Mouse (Mus musculus) activated CD4-positive, CD25-positive, alpha-beta regulatory T cell, adult 4 months (primary cell): ENCODE data around the gene Kcnk15. TPM values are rescaled to one million over a fixed set of nuclear protein-coding genes. Genes with fewer than 3 reads are reported as not detected.
A peak's percentile ranks its signal among the peaks of the same experiment; 100 is the strongest.

Experiments used
- ATAC-seq: one replicate; pipeline ENCODE4 v1.8.0; 2017
- polyA plus RNA-seq, 2 experiments: library from polyadenylated mRNA; unstranded; fragments of 100-300 nt; shearing (Covaris generic); gene quantifications; one replicate each; pipeline ENCODE4 v1.2.1; 2017

Gene Kcnk15
- polyA plus RNA-seq: not detected

DNA sequence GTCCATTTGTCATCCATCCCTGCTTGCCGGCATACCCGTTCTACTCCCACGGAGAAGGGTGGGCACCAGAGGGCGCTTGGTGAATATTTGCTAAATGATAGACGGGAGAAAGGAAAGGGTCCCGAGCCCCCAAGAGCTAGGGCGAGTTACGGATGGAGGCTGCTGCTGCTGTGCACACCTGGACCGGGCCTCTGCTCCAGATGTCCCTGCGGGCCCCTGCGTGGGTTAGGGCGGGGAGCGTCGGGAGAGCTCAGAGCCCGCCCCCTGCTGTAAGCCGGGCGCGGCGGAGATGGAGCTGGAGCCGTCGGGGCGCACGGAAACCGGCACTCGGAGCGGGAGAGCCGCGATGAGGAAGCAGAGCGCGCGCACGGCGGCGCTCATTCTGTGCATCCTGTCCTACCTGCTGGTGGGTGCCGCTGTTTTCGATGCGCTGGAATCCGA lies at the start of gene Kcnk15:
TSS of gene Kcnk15 (plus strand) at position 191 of the 441 bp plus-strand sequence.
- no peak for ATAC-seq

DNA sequence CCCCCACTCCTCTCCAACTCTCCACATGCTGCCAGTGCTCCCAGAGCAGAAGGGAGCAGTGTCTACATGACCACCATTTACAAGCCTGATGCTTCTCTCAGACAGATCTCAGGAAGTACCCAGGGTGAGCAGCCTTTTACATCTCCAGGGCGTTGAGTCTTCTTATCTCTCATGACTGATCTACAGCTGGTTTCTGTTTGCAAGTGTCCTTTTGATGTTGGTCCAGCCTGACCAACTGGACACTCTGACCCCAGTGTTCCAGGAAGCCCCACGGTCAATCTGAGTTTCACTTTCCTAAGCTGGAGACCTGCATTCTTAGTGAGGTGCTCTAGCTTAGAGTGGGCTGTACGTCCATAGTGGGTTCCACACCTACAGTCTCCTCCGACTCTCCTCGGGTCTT lies 49.6 kb upstream of the Kcnk15 start:
- ATAC-seq: no peak

DNA sequence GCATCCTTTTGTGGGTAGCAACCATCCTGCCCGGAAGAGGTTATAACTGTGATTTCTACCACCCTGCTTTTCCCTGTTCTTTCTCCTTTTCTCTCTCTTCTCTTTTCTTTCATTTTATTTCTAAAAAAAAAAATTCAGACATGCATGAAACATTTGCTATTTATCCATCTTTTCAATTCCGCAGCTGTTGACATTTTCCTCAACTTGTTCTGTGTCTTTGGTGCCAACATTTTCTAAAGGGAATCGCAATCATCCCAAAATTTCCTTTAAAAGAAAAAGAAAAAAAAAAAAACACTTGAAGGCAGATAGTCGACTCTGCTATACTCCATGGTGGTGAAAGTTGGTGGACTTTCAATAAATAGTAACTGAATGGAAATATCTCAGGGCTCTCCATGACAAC lies 44.3 kb upstream of the Kcnk15 start:
- ATAC-seq: no peak

DNA sequence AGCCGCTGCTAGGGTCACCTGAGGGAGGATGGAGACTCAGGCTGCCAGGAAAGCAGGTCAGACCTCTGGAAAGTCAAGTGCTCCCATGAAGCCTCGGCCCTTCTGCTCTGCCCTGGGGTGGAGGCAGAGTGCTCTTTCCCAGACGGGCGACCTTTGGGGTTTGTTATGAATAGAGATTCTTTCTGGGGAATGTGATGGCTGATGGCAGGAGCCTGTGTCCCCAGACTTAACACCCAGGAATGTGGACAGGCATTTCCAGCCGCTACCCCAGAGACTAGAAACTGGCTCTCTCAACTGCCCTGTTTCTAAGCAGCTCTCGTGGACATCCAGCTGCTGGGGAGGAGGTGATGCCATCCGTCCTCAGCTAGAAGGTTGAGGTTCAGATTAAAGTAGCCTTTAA lies 43.7 kb upstream of the Kcnk15 start:
- ATAC-seq: no peak

DNA sequence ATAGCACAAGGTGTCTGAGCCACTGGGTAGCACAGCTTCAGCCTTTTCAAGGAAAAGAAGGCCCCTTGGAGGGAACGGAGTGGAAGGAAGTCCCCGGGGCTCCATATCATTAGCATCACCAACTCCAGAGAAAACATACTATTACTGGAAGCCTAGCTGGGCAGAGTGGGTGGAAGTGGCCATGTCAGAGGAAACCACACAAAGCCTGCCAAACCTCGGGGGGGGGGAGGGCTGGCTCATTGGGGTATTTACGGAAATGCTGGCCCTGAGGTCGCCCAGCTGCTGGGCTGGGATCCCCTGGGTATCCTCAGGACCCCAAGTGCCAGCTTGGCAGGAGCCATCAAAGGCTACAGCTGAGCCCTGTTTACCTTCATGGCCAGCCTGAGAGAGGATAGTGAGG lies 40.4 kb upstream of the Kcnk15 start:
- ATAC-seq: no peak

DNA sequence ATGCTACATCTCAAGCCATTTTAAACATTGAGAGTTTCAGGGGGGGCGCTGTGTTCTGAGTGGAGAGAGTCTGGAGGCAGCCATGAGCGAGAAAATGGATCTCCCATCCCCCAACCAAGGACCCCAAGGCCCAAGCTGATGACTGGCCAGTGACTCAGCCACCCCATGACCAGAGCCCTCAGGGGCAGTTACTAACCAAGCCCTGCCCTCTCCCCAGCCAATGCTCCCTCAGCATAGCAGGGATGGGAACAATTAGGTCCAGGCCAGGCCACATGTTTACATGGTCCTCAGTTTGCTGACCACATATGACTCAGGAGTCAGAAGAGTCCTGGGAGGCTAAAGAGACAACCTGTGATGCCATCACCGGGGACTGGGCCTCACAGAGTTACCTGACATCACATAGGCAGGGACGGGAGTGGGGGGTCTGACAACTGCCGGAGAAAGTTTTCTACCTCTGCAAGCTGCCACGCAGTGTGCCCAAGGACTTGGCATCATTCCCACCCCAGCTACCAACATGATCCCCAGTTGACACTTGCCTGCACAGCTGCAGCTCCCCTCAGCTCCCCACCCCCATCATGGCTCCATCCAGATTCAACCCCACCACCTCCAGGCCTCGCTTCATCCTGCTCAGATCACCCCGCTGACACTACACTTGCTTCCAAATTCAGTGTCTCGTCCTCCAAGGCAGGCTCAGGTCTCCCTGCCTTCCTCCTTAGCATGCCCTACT lies 38.5 kb upstream of the Kcnk15 start:
- no peak for ATAC-seq

DNA sequence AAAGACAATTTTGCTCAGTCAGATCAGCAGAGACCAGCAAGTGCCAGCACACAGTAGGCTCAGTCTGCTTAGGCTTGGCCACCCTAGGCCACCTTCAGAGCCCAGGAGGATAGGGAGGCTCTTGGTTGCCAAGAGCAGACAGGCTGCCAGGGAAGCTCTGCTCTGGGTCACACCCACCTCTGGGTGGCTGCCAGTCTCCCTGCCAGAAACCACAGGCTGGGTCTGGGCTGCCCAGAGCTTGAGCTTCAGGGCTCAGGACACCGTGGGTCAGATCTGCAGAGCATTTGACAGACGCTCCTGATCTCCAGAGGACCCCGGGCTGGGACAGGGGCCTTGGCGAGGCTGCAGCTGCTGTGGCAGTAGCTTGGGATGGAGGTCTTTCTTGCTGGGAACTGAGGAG lies 32.8 kb upstream of the Kcnk15 start, which contains the start of gene Ccn5:
TSS of gene Ccn5 (plus strand) at position 255 of the 400 bp plus-strand sequence.
- ATAC-seq: no peak

DNA sequence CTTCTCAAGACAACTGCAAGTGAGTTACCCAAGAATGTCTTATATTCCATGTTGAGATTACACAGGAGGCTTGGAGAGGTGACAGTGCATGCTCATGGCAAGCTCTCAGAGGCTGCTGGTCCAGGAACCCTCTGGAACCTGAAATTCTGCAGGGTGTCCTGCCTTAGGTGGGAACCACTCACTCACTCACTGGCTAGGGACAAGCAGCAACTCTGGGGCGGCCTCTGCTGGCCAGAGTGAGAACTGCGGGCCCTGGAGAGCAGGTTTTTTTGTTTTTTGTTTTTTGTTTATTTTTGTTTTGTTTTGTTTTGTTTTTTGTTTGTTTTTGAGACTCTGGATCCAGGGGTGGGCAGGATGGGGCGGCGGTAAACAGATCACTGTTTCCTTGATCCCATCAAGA lies 30.2 kb upstream of the Kcnk15 start:
- no peak for ATAC-seq

DNA sequence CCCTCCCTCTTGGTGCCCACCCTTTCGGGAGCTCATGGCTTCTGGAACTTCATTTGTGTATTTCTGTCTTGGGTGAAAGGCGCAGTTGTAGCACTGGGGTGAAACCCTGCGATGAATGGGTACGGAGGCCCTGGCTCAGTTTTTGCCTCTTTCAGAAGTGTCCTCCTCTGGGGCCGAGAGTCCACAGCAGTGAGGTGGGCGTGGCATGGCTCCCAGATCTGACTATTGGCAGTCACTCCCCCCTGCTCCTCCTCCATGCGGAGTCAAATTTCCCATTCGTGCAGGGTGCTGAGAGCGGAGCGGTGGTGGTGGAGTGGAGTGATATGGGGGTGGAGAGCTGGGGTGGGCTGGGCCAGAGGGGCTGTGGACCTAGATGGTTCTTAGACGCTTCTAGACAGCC lies 29.7 kb upstream of the Kcnk15 start:
- no peak for ATAC-seq

DNA sequence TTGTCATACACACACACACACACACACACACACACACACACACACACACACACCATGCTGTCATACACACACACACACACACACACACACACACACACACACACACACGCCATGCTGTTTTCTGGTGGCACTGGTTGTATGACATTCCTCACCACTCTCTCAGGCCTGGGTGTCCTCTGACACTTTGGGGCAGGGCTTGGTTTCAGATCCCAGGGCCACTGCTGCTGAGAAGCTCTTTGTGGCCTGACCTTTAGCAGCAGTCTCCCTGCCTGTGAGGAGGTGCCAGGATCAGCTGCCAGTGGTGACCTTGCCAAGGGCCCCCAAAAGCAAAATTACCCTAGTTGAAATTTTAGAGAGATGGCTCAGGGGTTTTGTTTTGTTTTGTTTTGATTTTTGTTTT lies 27.6 kb upstream of the Kcnk15 start:
- no peak for ATAC-seq

DNA sequence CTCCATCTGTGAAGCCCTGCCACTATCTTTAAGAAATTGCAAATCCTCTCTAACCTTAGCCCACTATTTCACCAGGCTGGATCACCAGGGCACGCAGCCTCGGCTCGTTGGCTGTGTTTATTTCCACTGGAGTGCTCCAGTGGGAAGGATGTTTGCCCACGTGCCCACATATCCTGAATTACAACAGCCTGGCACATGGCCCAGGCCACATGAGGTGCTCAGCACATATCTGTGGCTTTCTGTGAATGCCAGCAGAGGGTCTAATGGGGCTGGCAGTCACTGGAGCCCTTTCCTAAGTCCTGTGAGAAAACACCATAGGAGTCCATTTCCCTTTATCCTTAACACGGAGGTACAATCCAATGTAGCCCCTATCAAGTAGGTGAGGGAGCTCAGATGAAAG lies 27.0 kb upstream of the Kcnk15 start:
- no peak for ATAC-seq

DNA sequence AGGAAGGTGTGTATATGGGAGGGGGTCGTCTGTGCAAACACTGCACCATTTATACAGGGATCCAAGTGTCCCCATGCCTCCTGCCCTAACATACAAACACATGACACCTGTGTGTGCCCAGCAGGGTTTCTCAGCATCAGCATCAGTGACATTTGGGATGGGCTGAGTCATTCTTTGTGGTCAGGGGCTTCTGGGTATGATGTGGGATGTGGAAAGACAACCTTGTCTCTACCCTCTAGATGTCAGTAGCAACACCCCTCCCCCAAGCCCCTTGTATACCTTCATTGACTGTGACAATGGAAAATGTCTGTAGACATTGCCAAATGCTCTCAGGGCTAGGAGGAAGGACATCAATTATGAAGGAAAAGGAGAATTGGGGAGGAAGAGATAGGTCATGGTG lies 22.3 kb upstream of the Kcnk15 start:
- ATAC-seq: no peak

DNA sequence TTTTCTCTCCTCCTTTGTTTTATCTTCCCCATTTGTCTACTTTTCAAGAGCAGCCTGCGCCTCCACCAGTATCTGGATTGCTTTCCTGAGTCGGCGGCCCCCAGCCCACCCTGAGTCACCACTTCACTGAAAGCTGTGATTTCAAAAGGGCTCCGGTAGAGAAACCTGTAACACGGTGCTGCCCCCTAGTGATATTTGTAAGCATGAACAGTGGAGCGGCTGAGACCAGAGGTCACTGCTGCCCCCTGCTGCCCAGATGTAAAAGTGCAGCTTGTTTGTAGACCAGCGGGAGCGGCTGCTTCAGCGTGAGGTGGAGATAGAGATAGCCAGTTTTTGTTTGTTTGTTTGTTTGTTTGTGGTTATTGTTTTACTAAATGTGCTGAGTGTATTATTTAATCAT lies 15.4 kb upstream of the Kcnk15 start:
- peak; percentile 66 for ATAC-seq

DNA sequence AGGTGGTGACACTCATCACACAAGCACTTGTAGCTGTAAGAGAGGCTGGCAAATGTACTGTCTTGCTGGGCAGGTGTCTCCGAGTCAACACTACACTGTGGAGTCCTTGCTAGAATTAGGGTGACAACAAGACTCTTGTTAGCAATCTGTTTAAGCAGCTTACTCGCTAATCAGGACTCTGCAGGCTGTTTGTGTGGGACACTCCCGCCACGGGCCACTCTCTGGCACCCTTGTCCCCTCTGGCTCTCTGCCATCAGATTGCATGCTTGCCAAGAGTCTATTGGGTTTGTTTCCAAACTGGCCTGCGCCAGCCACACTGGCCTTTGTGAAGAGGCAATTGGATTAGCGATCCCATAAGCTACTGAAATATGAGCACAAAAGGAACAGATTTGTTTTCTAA lies 13.9 kb upstream of the Kcnk15 start:
- ATAC-seq: no peak

DNA sequence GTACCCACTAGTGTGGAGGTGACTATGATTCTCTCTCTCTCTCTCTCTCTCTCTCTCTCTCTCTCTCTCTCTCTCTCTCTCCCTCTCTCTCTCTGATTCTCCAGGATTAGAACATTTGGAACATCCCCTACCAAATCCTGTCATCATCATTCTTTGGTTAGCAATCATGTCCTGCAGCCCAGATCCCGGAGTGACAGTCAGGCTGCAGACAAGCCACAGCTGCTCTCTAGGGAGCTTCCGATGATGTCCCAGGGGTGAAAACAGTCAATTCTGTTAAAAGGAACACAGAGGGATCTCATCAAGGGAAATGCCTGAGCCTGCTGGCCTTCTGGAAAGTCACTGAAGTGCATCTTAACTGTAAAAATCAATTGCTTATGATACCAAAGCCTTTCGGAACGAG lies 11.4 kb upstream of the Kcnk15 start:
- ATAC-seq: no peak

DNA sequence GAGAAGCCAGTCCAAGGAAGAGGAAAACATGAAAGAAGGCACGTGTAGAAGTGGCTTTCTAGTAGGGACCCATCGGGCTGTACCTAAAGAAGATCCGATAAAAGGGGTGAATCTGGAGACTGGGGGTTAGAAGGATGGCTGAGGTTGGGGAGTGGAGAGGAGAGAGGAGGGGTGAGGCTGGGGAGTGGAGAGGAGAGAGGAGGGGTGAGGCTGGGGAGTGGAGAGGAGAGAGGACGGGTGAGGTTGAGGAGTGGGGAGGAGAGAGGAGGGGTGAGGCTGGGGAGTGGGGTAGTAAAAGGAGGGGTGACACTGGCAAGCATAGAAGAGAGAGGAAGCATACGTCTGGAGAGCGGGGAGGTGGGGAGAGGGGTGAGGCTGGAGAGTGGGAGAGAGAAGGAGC lies 3.8 kb downstream of the Kcnk15 start:
- ATAC-seq: no peak

DNA sequence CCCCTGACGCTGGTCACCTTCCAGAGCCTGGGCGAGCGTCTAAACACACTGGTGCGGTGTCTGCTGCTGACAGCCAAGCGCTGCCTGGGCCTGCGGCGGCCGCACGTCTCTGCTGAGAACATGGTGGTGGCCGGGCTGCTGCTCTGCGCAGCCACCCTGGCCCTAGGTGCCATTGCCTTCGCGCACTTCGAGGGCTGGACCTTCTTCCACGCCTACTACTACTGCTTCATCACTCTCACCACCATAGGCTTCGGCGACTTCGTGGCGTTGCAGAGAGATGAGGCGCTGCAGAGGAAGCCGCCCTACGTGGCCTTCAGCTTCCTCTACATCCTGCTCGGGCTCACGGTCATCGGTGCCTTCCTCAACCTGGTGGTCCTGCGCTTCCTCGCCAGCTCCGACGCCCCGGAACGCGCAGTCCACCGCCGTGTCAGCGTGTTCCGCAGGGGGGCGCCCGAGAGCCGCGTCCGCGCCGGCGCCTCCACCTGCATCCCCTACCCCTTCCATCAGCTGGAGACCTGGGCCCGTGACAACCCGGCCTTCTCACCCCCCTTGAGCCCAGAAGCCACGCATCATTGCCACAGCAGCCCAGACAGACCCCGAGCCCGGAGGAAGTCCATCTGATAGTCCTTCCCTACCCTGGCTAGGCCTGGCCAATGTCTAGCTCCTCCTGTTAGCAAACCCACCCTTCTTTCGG lies 5.0 kb downstream of the Kcnk15 start:
- ATAC-seq: no peak

DNA sequence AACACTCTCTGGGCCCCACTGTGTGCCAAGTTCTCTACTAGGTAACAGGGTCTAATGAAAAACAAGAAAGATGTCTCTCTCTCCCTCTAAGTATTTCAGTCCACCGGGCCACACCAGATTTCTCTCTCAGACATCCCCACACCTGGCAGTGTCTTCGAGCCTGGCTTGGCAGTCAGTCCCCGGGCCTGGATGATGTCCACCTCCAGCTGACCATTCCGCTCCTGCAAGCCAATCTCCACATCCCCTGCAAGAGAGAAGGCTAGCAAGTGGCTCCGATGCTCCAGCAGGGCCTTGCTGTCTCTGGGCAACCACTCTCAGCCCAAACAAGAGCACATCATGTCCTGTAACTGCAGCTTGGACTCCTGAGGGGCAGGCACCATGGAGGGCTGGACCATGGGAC lies 11.9 kb downstream of the Kcnk15 start:
- ATAC-seq: no peak

DNA sequence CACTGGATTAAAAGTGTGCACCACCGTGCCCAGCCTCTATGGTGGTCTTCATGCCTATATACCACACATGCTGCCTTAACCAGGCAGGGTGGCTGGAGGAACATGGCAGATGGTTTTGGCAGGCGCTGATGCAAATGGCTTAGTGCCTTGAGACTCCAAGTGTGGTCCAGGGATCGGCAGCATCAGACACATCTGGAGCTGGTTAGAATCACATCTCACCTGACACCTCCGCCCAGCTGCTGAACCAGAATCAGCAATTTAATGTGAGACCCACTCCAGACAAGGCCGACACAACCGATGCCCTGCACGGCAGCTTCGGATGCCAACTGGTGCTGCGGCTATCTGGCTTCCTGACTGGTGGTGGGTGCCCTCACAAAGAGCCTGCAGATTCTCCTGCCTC lies 12.6 kb downstream of the Kcnk15 start:
- no peak for ATAC-seq

DNA sequence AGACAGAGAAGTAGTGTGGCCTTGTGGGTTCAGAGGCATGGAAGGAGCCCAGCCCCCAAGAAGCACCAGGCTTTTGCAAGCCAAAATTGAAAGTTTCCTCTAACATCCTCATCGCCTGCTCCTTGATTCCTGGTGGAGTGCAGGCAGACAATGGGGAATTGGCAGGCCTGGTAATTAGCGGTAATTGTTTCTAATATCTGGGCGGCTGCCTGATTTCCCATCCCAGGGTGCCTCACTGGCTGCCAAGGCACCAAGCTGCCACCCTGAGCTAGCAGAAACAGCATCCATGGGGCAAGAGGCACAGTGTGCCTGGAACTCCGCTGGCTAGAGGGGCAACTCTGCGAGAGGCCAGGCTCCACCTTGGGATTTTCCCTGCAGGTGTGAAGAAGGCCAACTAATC lies 16.3 kb downstream of the Kcnk15 start:
- no peak for ATAC-seq

DNA sequence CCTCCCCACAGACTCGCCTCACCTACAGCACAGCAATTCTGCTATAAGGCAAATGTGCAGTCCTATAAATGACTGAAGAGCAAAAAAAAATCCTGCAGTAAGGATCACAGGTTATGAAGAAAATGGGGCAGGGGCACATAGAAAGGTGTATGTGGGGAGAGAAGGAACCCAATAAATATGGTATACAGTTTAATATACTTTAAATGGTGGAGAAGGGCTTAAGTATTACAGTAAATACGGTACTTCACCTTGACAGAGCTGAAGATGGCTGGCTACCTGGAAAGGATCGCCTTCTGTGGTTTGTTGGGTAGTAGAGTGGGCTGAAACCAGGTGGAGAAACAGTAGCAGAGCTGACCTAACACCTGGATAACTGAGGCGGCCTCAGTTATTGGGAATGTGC lies 17.8 kb downstream of the Kcnk15 start:
- ATAC-seq: no peak

DNA sequence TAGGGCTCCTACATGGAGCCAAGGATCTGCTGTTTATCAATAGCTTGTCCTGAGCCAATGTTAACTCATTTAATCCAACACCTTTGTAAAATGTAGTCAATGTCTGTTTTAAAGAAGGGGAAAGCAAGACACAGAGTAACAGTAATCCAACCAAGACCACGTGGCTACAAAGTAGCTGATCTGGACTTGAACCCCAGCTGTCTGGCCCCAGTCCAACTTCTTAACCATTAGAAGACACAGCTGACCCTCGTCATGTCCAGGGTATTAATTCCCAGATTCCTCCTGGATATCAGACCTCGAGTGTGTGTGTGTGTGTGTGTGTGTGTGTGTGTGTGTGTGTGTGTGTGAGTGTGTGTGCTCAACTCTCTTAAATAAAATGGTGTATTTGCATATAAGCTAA lies 18.5 kb downstream of the Kcnk15 start:
- no peak for ATAC-seq

DNA sequence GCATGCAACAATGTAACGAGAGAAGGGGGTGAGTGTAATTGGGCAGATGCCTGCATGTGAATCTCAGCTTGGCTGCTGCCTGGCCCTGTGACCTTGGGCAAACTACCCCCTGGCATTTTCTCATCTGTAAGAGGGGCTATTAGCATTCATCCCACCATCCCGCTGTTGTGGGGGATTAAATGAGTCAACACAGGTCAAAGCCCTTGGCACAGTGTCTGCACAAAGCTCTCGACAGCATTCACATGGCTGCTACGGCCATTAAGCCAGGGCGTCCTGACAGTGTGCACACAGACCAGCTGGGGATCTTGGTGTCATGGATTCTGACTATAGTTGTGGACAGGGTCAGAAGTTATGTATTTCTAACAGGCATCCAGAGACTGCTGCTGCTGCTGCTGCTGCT lies 21.4 kb downstream of the Kcnk15 start:
- no peak for ATAC-seq

DNA sequence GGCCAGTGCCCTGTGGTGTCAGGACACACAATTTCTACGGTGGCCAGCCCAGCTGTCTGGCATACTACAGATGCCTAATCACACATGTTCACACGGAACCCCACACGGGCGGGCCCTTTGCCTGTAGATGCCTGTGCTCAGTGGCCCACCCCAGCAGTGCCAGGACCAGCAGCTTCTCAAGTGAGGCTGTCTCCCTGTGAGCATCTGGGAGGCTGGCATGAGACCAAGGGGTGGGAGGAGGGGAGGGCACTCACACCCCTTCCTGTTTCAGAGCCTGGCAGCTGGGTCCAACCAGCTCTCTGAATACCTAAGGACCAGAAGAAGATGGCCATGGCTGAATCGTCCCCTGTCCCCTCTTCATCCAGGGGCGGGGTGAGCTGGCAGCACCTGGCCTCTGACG lies 22.0 kb downstream of the Kcnk15 start:
- ATAC-seq: no peak
